Mouse (Mus musculus): ENCODE measurements around the gene Lamc1.

DNA sequence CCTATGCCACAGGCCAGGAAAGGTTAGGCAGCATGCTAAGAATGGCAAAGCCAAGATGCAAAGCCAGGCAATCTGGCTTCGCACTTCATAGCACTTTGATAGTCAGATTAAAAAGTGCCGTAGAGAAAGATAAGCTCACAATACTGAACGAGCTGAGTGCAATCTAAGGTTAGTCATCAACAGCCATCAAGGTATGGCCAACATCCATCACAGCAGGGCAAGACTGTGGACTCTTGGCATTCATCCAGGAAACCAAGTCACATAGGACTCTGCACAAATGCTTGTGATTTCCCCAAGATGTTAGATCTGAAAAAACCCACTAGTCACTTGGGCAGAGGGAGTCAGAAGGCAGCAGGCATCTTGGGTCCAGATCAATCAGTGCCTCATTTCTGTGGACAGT, 144.5 kb downstream of the Lamc1 start:
- TF ChIP-seq CTCF (IDR thresholded peaks at IDR 0.05; ENCODE audit: low read depth): no peak
- TF ChIP-seq EP300 (IDR thresholded peaks at IDR 0.05; ENCODE audit: low read depth): no peak
